21 mouse cellular contexts compared by ENCODE assay signal in genomic region chr3:157666142-157666541, GRCm38 (mm10).
DNase-seq lines count a peak whose midpoint lies in the region; ATAC-seq lines count a peak whose summit lies in the region.
"Had no signal": no experiment of that assay in that cellular context is flagged by ENCODE, and none has a peak within 500 bp of the region (broad histone marks: within the 10 kb centered on the region; RNA-seq: fewer than 3 reads in every experiment).

No protein-coding gene starts in this region.

- no peaks in the 10 kb centered on the region for H3K9me3 ChIP-seq in kidney, embryonic 14.5 days (ENCODE audit: control insufficient read depth, low read length)
- H3K9me3 ChIP-seq in midbrain, embryonic 16.5 days (replicated peaks; ENCODE audit: control insufficient read depth, low read length, poor library complexity, severe bottlenecking): no peaks in the 10 kb centered on the region
- H3K9me3 ChIP-seq: embryonic facial prominence, embryonic 15.5 days; forebrain, embryonic 10.5 days; heart, embryonic 13.5 days; hindbrain, embryonic 12.5 days had no signal

- WGBS in kidney, embryonic 14.5 days: 64% methylated on average over 2 of the region's 2 CpGs
- 61% methylated on average over 2 of the region's 2 CpGs for WGBS in midbrain, embryonic 16.5 days

- H3K4me2 ChIP-seq in kidney, embryonic 14.5 days (replicated peaks; ENCODE audit: low read depth, low read length): no peak overlapping the region
- H3K4me2 ChIP-seq in midbrain, embryonic 16.5 days (ENCODE audit: low read length): no peak overlapping the region
- H3K4me2 ChIP-seq: embryonic facial prominence, embryonic 15.5 days; heart, embryonic 13.5 days; hindbrain, embryonic 12.5 days had no signal

- ATAC-seq in kidney, embryonic 14.5 days (ENCODE audit: low FRiP score, low TSS enrichment): no peak
- no peak for ATAC-seq in midbrain, embryonic 16.5 days
- ATAC-seq: forebrain, embryonic 14.5 days; hindbrain, embryonic 16.5 days had no signal

- H3K27ac ChIP-seq in kidney, embryonic 14.5 days (ENCODE audit: low read depth, low read length): no peak overlapping the region
- no peak overlapping the region for H3K27ac ChIP-seq in midbrain, embryonic 16.5 days (ENCODE audit: low read length)
- H3K27ac ChIP-seq: embryonic facial prominence, embryonic 15.5 days; forebrain, embryonic 10.5 days; heart, embryonic 13.5 days; hindbrain, embryonic 12.5 days had no signal

- 0 out of 2 replicates have a peak, but pooled peaks cover 3% of the 10 kb centered on the region for H3K4me1 ChIP-seq in kidney, embryonic 14.5 days (ENCODE audit: control insufficient read depth, insufficient read depth, low read length)
- 0 out of 2 replicates have a peak, but pooled peaks cover 2% of the 10 kb centered on the region for H3K4me1 ChIP-seq in midbrain, embryonic 16.5 days (ENCODE audit: control insufficient read depth, insufficient read depth, low read length)
- H3K4me1 ChIP-seq: forebrain, embryonic 10.5 days; heart, embryonic 13.5 days; hindbrain, embryonic 12.5 days had no signal

- no peaks in the 10 kb centered on the region for H3K27me3 ChIP-seq in kidney, embryonic 14.5 days (ENCODE audit: control insufficient read depth, insufficient read depth, low read length)
- no peaks in the 10 kb centered on the region for H3K27me3 ChIP-seq in midbrain, embryonic 16.5 days (ENCODE audit: control insufficient read depth, insufficient read depth, low read depth, low read length)
- H3K27me3 ChIP-seq: embryonic facial prominence, embryonic 15.5 days; hindbrain, embryonic 12.5 days had no signal

- H3K36me3 ChIP-seq in kidney, embryonic 14.5 days (ENCODE audit: control insufficient read depth, insufficient read depth, low read length): no peaks in the 10 kb centered on the region
- no peaks in the 10 kb centered on the region for H3K36me3 ChIP-seq in midbrain, embryonic 16.5 days (ENCODE audit: control insufficient read depth, insufficient read depth, low read length)
- H3K36me3 ChIP-seq: embryonic facial prominence, embryonic 15.5 days; forebrain, embryonic 10.5 days; heart, embryonic 13.5 days; hindbrain, embryonic 12.5 days had no signal

- DNase-seq in kidney, adult 11 months: peak; percentile 36
- peak; percentile 44 for DNase-seq in kidney, adult 9 months
- DNase-seq in kidney, postnatal 10 days: peak; percentile 31
- DNase-seq in layer of hippocampus, adult 11-12 months (ENCODE audit: low spot score): no peak
- no peak for DNase-seq in cerebellum, adult 18-20 months
- DNase-seq: adrenal gland, adult 8-10 months; adrenal gland, postnatal 36 days; cerebellum, adult 9-10 months; cerebellum, postnatal 36 days; gastrocnemius, postnatal 36 days; heart, adult 11 months; heart, postnatal 4 days had no signal

- no peak overlapping the region for H3K4me3 ChIP-seq in kidney, embryonic 14.5 days (ENCODE audit: low read length)
- H3K4me3 ChIP-seq in midbrain, embryonic 16.5 days (ENCODE audit: low read depth, low read length): no peak overlapping the region
- H3K4me3 ChIP-seq: embryonic facial prominence, embryonic 15.5 days; erythroblast, embryonic 14.5 days; forebrain, embryonic 10.5 days; heart, embryonic 13.5 days; hindbrain, embryonic 12.5 days had no signal

- no peak overlapping the region for H3K9ac ChIP-seq in kidney, embryonic 14.5 days (ENCODE audit: low read depth, low read length)
- no peak overlapping the region for H3K9ac ChIP-seq in midbrain, embryonic 16.5 days (ENCODE audit: low read depth, low read length)
- H3K9ac ChIP-seq: embryonic facial prominence, embryonic 15.5 days; heart, embryonic 13.5 days; hindbrain, embryonic 12.5 days had no signal

Comparison
In these comparisons a context has a peak if more than half of its experiments do, and no peak if none do; other contexts are left out.
1. DNase-seq: peak in kidney, adult 11 months (single experiment), kidney, adult 9 months (single experiment) and kidney, postnatal 10 days (single experiment); none in layer of hippocampus, adult 11-12 months (single experiment) and cerebellum, adult 18-20 months (0 of 2).